ENCODE assay signal across 8 mouse cellular contexts in the genomic region with DNA sequence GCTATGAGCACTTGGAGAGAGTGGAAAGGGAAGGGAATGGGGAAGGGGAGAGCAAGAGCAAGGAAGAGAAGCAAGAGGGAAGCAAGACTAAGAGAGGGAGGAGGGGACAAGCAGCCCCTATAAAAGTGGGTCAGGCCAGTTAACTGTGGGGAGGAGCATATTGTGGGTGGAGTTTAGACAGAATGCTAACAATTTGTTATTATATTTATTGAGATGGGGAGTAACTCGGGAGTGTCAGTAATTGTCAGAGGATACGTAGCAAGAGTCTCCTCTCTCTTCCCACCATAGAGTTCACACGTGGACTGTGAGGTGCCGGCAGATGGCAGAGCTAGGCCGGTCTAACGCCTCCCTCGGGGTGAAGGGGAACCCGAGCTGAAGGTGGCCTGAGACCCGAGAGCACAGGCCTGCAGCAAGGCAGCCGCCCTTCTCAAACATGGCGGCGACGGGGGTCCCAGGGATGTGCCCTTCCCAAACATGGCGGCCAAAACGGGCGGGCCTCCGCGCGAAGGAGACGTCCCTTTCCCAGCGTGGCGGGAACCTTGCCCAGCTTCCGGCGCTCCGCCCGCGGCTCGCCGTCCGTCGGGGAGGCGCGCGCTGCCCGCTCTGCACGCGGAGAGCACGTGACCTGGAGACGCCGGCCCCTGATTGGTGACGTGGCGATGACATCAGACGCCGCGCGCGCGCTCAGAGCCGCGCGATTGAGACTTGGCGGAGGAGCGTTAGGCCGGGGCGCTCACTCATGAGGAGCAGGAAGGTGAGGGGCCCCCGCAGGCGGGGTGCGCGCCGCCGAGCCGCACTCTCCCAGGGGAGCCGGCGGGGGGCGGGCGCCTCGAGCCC. TPM values are rescaled to one million over a fixed set of nuclear protein-coding genes. Genes with fewer than 3 reads are reported as not detected.
A peak's percentile ranks its signal among the peaks of the same experiment; 100 is the strongest.
DNase-seq lines count a peak whose midpoint lies in the region; ATAC-seq and TF ChIP-seq lines count a peak whose summit lies in the region.

A gene (plus strand): TSS at position 669 of the 837 bp plus-strand sequence.

- peak within 1 kb of the TSS; percentile 76 for H3K4me2 ChIP-seq in lung, postnatal 0 days (replicated peaks; ENCODE audit: low read depth, low read length)

- H3K27ac ChIP-seq in hindbrain, embryonic 10.5 days, result peak within 1 kb of the TSS; percentile 95
- H3K27ac ChIP-seq in lung, postnatal 0 days (ENCODE audit: low read length), result peak within 1 kb of the TSS; percentile 65

- peaks cover 30% of the 10 kb centered on the region for H3K36me3 ChIP-seq in hindbrain, embryonic 10.5 days
- no peaks in the 10 kb centered on the region for H3K36me3 ChIP-seq in lung, postnatal 0 days (ENCODE audit: insufficient read depth, low read length)

- TF ChIP-seq CTCF in lung, postnatal 0 days (IDR thresholded peaks at IDR 0.05), result peak; percentile 53

- ATAC-seq in frontal cortex, adult (ENCODE audit: low TSS enrichment), result peak; percentile 92
- ATAC-seq in lung, postnatal 0 days, result peak; percentile 97

- no peak for TF ChIP-seq EP300 in lung, postnatal 0 days (IDR thresholded peaks at IDR 0.05)

- H3K27me3 ChIP-seq in hindbrain, embryonic 10.5 days (ENCODE audit: insufficient read depth, poor library complexity, severe bottlenecking), result peaks cover 20% of the 10 kb centered on the region
- H3K27me3 ChIP-seq in lung, postnatal 0 days (replicated peaks; ENCODE audit: insufficient read depth, low read length), result no peaks in the 10 kb centered on the region

- peak; percentile 98 for DNase-seq in MN1 (ENCODE audit: low spot score)
- peak; percentile 97 for DNase-seq in cerebellum, adult 9-10 months
- peak; percentile 97 for DNase-seq in hindbrain, embryonic 10.5 days (ENCODE audit: low spot score)
- DNase-seq in layer of hippocampus, adult 9-11 months, result peak; percentile 98
- DNase-seq in lung, postnatal 0 days (ENCODE audit: low spot score), result peak; percentile 98
- peak; percentile 96 for DNase-seq in ovary, postnatal 14 days (ENCODE audit: low spot score)
- DNase-seq in thymus, postnatal 14 days, result peak; percentile 98

- H3K9me3 ChIP-seq in hindbrain, embryonic 10.5 days, result no peaks in the 10 kb centered on the region
- H3K9me3 ChIP-seq in lung, postnatal 0 days (ENCODE audit: low read length), result no peaks in the 10 kb centered on the region

- peak within 1 kb of the TSS; percentile 92 for H3K4me3 ChIP-seq in hindbrain, embryonic 10.5 days
- peak within 1 kb of the TSS; percentile 67 for H3K4me3 ChIP-seq in lung, postnatal 0 days (ENCODE audit: low read depth, low read length)

- WGBS in hindbrain, embryonic 10.5 days, result 2% methylated on average over 67 of the region's 67 CpGs
- WGBS in lung, postnatal 0 days, result 1% methylated on average over 51 of the region's 67 CpGs

- H3K9ac ChIP-seq in lung, postnatal 0 days (replicated peaks; ENCODE audit: low read depth), result peak within 1 kb of the TSS; percentile 53

- peaks cover 26% of the 10 kb centered on the region for H3K4me1 ChIP-seq in hindbrain, embryonic 10.5 days (replicated peaks)
- H3K4me1 ChIP-seq in lung, postnatal 0 days (ENCODE audit: insufficient read depth, low read depth, low read length), result peaks cover 3% of the 10 kb centered on the region; the same call in 1 of the 2 replicates

RNA-seq across cellular contexts. Expression of the gene that starts here (rescaled TPM):
- polyA plus RNA-seq in hindbrain, embryonic 10.5 days (2016; fragmentation: Nextera tagmentation; extraction: Ambion mirVana), result 131 and 150 TPM in 2 replicates
- polyA plus RNA-seq in lung, postnatal 0 days (2015; fragmentation: Nextera tagmentation; extraction: Ambion mirVana), result 57.6 and 61.5 TPM in 2 replicates

Comparison
In these comparisons a context has a peak if more than half of its experiments do, and no peak if none do; other contexts are left out.
1. Peak in every context shown above with its lines: DNase-seq, ATAC-seq, H3K4me3 ChIP-seq and H3K27ac ChIP-seq.